Mouse (Mus musculus) fat pad, adult 2 months (tissue): ENCODE results near the gene Nrarp.

ENCODE experiments used
- DNase-seq: peaks from one replicate; pipeline ENCODE4 v3.0.0-alpha.2; 2011; ENCODE audit warnings: low read depth, low spot score; ENCODE audit errors: extremely low read depth

Nrarp gene

GRCm38 (mm10) chr2:25195211-25196156 lies 14.9 kb downstream of the Nrarp start:
- no peak for DNase-seq

- DNase-seq = no peak
Measured at GRCm38 (mm10) chr2:25196172-25196954, 15.8 kb downstream of the Nrarp start, which contains the start of gene Tor4a. TSS of gene Tor4a (minus strand) at chr2:25196886.

GRCm38 (mm10) chr2:25197191-25197590 lies 16.6 kb downstream of the Nrarp start:
- DNase-seq = no peak

GRCm38 (mm10) chr2:25197946-25198345 lies 17.4 kb downstream of the Nrarp start:
- DNase-seq = no peak

GRCm38 (mm10) chr2:25200631-25201030 lies 20.1 kb downstream of the Nrarp start:
- no peak for DNase-seq

- DNase-seq = no peak
Measured at GRCm38 (mm10) chr2:25203631-25204214, 23.2 kb downstream of the Nrarp start.

GRCm38 (mm10) chr2:25207593-25207992 lies 27.0 kb downstream of the Nrarp start:
- DNase-seq = no peak

GRCm38 (mm10) chr2:25210686-25211085 lies 30.1 kb downstream of the Nrarp start:
- no peak for DNase-seq

GRCm38 (mm10) chr2:25211121-25211670 lies 30.6 kb downstream of the Nrarp start, which contains the start of gene Nelfb:
TSS of gene Nelfb (minus strand) at chr2:25211489.
- DNase-seq = no peak

GRCm38 (mm10) chr2:25213266-25213865 lies 32.8 kb downstream of the Nrarp start:
- DNase-seq = no peak

GRCm38 (mm10) chr2:25214444-25214843 lies 33.9 kb downstream of the Nrarp start, which contains the start of gene Stpg3:
TSS of gene Stpg3 (minus strand) at chr2:25214637.
- no peak for DNase-seq

- DNase-seq = no peak
Measured at GRCm38 (mm10) chr2:25217666-25218065, 37.1 kb downstream of the Nrarp start.

- DNase-seq = no peak
Measured at GRCm38 (mm10) chr2:25218445-25218844, 37.9 kb downstream of the Nrarp start, which contains the start of gene Fam166a. TSS of gene Fam166a (plus strand) at chr2:25218745.

- DNase-seq = no peak
Measured at GRCm38 (mm10) chr2:25221331-25221772, 40.8 kb downstream of the Nrarp start.

GRCm38 (mm10) chr2:25223681-25224491 lies 43.3 kb downstream of the Nrarp start:
- no peak for DNase-seq

- no peak for DNase-seq
Measured at GRCm38 (mm10) chr2:25224492-25224765, 43.9 kb downstream of the Nrarp start, which contains the start of gene Tubb4b. TSS of gene Tubb4b (minus strand) at chr2:25224702.

- peak; percentile 96 for DNase-seq
Measured at GRCm38 (mm10) chr2:25224766-25225752, 44.5 kb downstream of the Nrarp start.

GRCm38 (mm10) chr2:25225811-25226379 lies 45.3 kb downstream of the Nrarp start:
- DNase-seq = no peak
